Mouse (Mus musculus) bone marrow, adult 2 months (tissue): Measurements from ENCODE around the gene Dio3.

Source experiments
- CTCF ChIP-seq: fragments of 200-500 bp; IDR thresholded peaks from 2 replicates; pipeline ENCODE4 v1.5.1; 2011; ENCODE audit warnings: low read length, control low read depth; ENCODE audit not compliant: control insufficient read depth, insufficient read depth
- POLR2A ChIP-seq: fragments of 200-500 bp; IDR thresholded peaks from 2 replicates; pipeline ENCODE4 v1.6.1; 2011; ENCODE audit warnings: low read depth, mild to moderate bottlenecking, control low read depth, low read length, borderline replicate concordance; ENCODE audit not compliant: control insufficient read depth

- no peak for TF ChIP-seq CTCF
- no peak for TF ChIP-seq POLR2A
These were observed 10.6 kb upstream of the Dio3 start for GRCm38 (mm10) chr12:110268226-110268625.
